Mouse (Mus musculus): ENCODE data around the gene Atat1.
A peak's percentile ranks its signal among the peaks of the same experiment; 100 is the strongest.
"Not testable (repeated sequence)": the region's sequence is repeated elsewhere in the genome, so short reads cannot be mapped to it uniquely, and the experiment has no call there.

Gene Atat1

DNA sequence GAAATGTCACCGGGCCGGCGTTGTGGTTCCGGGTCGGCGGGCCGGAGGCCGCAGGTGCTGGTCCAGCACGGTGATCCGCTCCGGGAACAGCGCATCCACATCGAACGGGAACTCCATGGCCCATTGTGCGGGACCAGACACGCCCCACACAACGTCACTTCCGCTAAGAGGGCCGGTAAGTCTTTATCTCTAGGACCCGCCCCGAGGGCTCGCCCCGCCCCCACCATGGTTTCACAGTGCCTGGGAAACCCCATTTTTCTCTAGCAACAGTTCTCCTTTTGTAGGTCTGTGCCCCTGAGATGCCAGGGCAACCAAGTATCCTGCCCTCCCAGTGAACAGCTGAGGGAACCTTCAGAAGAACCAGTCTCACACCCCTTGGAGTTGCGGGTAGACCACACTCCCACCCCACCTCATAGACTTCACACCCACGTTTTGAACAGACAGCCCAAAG is at the start of gene Atat1:
Atat1 (minus strand) TSS at position 157 of the 451 bp plus-strand sequence.
- peak; percentile 97 for DNase-seq (ENCODE audit: extremely low spot score, low spot score)

DNA sequence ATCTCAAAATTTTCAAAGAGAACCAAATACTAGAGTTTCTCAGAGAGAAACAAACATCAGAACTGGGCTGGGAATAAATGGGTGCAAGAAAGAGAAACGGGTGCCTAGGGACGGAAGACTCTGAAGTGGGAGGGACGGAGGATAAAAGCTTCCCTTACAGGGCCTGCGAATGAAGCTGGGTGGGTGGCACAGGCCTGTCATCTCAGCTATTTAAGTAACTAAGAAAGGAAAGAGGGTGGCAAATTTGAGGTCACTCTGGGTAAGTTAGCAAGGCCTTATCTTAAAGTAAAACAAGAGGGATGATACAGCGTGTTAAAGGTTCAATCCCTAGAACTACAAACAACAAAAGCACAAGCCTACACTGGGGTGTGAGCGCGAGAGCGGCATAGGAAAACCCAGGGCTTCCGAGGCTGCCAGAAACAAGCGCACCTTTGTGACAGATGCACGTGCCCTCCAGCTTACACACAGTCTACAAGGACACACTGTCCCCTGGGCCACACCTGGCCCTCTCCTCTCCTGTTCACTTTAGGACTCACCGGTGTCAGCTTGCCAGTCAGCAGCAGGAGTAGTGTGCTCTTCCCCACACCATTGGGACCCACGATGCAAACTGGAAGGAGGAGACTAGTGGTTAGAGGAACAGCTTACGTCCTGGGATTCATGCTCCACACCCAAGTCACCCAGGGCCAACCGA is 48.8 kb upstream of the Atat1 start:
- no peak for DNase-seq (ENCODE audit: extremely low spot score, low spot score)

DNA sequence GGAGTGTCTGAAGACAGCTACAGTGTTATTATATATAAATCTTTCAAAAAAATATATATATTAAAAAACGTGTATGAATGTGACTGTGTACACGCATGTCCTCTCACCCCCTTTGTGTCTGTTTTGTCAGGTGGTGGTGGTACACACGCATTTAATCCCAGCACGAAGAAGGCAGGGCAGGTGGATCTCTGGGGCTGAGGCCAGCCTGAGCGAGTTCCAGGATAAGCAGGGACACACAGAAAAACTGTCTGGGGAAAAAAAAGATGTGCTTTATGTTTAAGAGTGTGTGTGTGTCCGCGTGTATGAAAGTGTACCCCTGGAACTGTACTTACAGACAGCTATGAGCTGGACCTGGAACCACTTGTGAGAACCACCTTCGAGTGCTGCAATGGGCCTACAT is 44.8 kb upstream of the Atat1 start:
- no peak for DNase-seq (ENCODE audit: extremely low spot score, low spot score)

DNA sequence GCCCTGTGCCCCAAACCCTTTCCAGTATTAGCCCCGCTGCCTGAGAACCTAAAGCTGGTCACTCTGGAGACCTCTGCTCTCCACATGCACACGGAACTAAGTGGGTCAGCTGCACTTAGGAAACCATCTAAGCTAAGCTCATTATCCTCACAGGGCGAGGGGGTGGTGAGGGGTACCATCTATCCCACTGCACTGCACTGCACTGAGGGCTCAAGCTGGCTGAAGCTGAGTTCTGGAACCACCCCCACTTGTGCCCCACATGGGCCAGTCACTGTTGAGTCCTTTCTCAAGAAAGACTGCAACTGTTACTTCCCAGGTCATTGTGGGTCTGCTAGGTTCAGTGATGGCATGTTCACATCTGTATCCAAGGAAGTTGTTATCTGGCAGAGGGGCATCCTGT is 42.7 kb upstream of the Atat1 start:
- DNase-seq (ENCODE audit: extremely low spot score, low spot score) = not testable (repeated sequence)

DNA sequence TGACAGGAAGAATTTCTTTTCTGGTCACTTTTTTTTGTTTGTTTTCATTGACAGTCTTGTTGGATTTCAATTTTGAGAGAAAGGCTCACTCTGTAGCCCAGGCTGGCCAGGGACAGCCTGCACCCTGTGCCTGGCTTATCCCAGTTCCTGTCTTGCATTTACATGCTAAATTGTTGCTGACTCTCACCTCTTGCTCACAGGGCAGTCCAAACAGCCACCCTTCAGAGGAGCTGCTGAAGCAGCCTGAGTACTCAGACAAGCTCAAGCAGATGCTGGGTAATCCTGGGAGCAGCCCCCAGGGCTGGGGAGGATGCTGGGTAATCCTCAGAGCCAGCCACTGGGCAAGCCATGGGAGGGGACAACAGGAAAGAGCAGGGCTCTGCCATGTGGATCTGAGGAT is 41.1 kb upstream of the Atat1 start:
- DNase-seq (ENCODE audit: extremely low spot score, low spot score) = not testable (repeated sequence)

DNA sequence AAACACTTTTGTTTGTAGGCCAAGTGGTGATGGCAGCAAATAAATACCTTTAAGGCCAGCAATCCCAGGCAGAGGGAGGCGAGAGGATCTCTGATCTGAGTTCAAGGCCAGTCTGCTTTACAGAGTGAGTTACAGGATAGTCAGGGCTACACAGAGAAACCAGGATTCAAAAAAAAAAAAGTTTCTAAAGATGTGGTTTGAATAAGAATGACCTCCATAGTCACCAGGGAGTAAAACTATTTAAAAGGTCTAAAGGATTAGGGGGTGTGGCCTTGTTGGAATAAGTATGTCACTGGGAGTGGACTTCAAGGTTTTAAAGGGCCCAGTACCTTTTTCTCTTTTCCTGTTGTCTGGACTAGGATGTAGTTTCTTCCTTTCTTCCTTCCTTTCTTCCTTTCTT is 30.1 kb upstream of the Atat1 start:
- DNase-seq (ENCODE audit: extremely low spot score, low spot score) = no peak

DNA sequence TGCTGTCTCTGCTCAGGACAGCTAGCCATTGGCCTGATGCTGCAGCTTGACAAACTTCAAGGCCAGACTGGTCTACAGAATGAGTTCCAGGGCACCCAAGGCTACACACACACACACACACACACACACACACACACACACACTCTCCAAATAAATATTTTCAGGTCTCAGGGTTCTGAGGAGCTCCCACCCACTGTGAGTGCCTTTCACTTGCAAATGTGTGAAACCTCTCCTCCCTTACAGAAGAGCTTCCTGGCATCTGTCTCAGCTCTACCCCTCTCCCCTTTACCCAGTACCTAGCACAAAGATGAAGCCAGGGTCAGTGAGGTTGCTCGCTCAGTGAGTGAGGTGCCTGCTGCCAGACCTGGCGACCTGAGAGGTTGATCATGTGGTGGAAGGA is 29.2 kb upstream of the Atat1 start:
- DNase-seq (ENCODE audit: extremely low spot score, low spot score) = no peak

DNA sequence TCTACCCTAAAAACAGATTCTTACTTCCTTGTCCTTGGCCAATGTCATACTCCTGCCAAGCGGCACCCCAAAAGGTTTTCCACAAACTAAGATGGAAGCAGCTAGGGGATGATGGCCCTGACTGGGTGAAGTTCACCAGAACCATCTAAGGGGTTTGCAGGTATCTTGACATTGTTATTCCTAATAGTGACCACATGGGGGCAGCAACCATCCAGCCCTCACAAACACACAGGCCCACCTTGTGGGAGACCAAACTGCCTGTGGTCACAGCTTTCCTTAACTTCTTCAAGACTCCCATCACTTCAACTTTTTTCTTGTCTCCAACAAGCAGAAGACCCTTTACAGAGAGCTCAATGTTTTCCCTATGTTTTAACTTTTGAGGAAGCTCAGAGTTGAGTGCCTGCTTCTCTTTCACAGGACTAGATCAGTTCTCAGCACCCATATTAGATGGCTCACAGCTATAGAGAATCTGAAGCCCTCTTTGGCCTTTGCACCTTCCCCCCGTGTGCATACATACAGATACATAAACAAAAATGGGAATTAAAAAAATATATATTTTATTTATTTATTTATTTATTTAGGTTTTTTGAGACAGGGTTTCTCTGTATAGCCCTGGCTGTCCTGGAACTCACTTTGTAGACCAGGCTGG is 27.9 kb upstream of the Atat1 start:
- peak; percentile 42 for DNase-seq (ENCODE audit: extremely low spot score, low spot score)

DNA sequence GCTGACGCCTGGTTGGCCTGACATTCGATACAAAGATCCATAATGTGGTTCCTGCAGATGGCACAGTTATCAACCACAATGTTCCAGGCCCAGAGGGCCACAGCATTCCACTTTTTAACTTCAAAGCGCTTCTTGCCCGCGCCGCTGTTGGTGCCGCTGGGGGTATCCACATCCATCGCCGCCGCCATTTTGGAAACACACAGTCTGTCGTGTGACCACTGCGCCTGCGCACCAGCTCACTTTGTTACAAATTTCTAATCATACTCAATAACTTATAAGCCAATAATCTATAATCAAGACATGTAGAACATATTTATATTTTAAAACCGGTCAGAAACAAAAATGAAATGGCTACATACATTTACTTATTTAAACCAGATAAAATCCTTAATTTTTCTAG is 25.9 kb upstream of the Atat1 start:
- DNase-seq (ENCODE audit: extremely low spot score, low spot score) = not testable (repeated sequence)

DNA sequence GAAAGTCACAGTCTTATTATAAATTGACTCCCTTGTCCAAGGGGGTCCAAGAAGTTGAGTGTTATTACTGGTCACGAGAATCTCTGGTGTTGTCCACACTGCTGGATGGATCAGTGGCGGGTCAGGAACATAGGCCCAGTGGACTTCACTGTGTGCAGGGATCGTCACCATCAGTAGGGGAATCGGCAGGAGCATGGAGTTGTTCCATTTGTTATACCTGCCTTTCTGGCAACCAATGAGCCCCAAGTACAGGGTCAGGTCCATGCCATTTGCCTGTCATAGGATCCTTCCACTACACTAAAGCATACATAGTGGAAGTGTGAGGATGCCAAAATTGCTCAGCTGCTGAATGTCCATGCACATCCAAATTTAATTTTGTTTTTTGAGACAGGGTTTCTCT is 22.7 kb upstream of the Atat1 start:
- no peak for DNase-seq (ENCODE audit: extremely low spot score, low spot score)

DNA sequence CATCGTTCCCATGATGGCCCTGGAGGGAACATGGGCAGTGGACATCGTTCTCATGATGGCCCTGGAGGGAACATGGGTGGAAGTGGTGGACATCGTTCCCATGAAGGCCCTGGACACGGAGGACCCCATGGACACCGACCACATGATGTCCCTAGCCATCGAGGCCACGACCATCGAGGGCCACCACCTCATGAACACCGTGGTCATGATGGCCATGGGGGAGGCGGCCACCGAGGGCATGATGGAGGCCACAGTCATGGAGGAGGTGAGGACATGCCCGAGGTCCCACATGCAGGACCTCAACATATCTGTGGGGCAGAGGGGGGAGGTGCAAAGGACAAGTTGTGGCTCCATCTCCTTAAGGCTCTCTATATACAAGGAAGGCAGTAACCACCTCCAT is 20.8 kb upstream of the Atat1 start:
- DNase-seq (ENCODE audit: extremely low spot score, low spot score) = no peak

DNA sequence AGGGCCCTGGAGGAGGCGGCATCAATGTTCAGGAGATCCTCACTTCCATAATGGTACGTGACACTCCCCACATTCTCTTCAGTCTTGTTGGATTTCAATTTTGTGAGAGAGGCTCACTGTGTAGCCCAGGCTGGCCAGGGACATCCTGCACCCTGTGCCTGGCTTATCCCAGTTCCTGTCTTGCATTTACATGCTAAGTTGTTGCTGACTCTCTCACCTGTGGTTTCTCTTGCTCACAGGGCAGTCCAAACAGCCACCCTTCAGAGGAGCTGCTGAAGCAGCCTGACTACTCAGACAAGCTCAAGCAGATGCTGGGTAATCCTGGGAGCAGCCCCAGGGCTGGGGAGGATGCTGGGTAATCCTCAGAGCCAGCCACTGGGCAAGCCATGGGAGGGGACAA is 19.7 kb upstream of the Atat1 start:
- DNase-seq (ENCODE audit: extremely low spot score, low spot score) = no peak

DNA sequence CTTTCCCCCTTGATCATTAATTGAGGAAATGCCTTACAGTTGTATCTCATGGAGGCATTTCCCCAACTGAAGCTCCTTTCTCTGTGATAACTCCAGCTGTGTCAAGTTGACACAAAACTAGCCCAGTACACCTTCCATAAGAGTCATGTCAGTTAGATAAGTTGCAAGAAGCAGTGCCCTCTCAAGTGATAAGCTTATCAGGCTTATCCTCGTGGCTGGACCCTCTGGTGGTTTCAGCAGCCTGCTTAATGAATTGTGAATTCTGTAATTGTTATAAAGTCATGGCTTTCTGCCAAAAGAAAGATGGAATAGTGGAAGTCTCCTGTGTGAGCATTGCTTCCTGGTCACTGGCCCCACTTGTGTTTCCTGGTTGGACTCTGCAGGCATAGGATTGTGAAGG is 17.6 kb upstream of the Atat1 start:
- DNase-seq (ENCODE audit: extremely low spot score, low spot score) = no peak

DNA sequence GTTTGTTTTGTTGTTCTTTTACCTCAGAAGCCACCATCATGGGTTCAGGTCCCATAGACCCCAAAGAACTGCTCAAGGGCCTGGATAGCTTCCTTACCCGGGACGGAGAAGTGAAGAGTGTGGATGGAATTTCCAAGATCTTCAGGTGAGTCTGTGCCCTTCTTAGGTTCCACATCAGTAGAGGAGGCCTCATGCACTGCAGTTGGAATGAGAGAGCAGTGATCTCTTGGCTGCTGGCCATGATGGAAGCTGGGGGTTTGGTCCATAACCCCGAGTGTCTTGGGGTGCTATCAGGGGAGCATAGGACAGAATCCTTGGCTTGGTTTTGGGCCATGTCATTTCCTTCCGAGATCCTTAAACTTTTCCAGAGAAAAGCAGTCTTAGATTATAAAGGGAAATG is 13.4 kb upstream of the Atat1 start:
- DNase-seq (ENCODE audit: extremely low spot score, low spot score) = no peak

DNA sequence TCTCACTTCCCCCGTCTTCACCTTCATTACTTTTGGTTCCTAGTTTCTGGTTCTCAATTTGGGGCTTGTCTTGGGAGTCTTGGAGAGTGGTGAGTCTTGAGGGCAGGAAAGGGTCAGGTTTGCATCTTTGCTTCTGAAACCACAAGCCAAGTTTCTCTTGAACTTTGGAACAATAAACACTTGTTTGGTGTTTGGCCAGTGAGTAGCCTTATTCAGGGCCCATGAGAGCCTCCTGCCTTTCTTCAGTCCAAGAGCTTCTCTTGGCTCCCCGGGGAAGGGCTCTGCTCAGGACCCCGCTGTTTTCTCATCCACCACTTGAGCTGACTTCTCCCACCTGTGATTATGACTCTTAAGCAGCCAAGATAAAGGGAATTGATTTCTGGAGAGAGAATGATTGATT is 12.7 kb upstream of the Atat1 start:
- DNase-seq (ENCODE audit: extremely low spot score, low spot score) = no peak

DNA sequence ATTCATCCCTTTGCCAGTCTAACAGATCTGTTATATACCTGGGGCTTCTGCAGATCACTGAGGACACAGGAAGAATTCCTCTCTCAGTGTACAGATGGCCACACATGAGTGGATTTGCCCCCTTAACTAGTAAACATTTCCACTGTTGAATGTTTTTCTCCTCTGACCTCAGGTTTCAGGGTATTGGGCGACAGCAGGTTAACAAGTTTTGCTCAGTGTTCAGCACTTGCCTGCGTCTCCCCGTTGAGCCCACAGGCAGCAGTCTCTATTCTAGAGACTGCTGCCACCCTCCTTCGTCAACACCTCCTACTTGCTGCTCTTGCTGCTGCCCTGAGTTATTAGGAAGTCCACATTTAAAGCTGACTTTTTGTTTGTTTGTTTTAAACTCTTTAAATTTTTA is 11.8 kb upstream of the Atat1 start:
- DNase-seq (ENCODE audit: extremely low spot score, low spot score) = no peak

DNA sequence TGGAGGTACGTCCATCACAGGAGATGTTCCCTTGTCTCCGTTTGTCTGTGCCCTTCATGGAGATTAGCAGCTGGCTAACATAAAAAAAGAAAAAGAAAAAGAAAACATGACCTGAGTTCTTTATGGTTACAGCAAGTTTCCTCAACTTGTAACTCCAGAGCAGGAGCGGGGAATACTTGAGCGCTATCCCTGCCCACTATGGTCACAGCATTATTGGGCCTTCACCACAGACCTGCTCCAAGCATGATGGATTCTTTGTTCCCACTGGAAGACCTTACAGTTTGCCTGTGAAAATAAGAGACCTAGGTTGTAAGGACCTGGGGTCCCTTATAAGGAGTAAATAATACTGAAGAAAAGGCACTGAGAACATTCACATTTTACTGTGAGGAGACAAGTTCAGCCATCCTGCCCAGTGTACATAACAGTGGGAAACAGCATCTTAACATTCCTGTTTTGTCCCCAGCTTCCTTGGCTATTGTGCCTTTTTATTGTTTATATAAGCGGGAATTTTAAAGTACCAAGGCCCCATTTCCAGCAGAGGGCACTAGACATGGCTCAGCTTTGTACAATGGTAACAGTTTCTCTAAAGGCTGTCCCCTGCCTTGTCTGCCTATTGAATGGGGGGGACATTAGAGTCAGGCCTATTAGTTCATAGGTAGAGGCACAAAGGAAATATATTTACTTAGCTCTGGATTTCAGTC is 11.1 kb upstream of the Atat1 start:
- no peak for DNase-seq (ENCODE audit: extremely low spot score, low spot score)

DNA sequence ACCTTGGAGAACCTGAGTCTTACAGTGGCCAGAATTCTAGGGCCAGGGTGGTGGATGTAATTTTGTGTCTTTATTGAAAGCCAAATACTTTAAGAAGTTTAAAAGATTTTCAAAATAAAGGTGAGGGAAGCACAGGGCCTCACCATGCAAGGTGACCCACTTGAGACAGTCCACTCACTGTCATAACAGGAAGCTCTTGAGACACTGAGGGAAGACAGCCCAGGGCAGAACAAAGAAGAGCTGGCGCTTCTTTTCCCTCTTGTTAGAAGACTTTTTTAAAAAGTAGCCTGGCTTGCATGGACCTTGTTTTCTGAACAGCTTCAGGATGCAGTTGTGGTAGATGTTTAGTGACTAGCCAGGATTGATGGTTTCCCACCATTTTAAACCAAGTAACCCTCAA is 10.5 kb upstream of the Atat1 start:
- no peak for DNase-seq (ENCODE audit: extremely low spot score, low spot score)

DNA sequence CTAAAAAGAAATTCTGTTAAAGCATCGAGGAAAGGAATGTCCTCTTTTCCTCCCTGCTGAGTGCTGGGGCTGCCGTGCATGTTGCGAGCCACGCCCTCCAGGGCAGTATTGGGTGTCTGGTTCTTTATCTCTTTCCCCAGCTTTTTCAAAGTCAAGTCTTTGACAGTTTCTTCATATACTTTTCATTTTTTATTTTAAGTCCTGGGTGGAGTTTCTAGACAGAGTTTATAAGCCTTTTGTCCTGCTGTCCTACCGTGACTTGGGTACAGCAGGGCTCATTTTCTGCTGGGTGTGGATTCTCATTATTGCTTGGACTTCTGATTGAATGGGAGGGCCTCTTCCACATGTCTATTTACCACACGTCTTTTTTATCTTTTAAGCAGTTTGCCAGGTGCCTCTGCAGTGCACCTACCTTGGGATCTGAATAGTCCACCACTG is 10.0 kb upstream of the Atat1 start:
- no peak for DNase-seq (ENCODE audit: extremely low spot score, low spot score)

DNA sequence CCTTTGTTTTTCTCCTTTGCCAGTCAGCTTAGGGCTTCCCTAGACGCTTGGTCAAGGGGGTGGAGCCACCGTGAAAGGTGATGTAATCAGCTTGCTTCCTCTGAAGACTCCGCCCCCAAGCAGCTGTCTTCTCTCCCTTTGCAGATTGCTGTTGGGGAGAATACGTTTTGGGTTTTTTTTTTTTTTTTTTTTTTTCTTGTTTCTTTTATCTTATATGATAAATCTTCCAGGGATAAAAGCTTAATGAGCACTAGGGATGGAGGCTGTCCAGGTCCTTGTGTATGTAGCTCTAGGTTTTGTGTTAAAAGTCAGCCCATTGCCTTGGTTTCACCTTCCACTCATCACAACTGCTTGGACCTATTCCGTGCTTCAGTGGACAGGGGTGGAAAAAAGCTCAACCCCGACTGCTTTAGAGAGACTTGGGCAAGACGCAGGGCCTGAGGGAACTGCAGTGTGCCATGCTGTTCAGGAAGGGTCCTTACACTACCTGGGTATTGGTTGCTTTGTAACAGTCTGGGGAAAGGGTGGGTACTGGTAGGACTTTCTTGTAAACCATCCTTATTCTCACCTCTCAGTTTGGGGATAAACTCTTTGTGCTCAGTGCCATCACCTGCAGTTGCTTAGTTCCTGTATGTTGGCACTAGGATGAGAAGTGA is 9.3 kb upstream of the Atat1 start:
- DNase-seq (ENCODE audit: extremely low spot score, low spot score) = peak; percentile 87

DNA sequence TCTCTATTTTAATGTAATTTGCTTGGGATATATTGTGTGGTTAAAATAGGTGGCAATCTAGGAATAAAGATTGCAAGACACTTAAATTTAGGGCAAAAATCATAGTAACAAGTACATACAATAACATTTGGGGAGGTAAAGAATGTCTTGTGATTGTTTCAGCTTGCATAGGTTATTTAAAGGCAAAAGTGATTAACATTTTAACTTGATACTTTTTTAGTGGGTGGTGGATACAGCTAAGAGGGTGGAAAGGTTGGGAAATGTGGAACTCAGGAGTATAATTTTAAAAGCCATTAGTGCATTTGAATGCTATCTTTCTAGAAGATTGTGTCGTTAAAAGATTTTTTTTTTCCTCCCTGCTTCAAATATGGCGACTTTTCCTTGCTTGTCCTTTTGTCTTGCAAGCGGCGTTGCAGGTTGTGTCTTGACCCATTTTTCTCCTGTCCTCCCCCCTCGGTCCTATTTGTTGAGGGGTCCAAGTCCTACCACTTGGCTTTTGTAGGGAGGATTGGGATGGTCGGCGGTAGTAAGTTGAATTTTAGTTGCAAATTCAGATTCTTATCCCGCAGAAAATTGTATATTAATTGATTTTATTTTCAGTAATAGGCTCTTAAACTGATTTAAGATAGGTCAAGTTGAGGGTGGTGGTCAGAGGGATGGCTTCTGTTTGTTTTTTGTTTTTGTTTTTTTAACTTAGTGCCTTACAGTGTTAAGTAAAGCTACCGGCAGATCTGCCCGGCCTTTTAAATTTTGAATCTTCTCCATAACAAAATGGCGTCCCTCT is 8.6 kb upstream of the Atat1 start:
- DNase-seq (ENCODE audit: extremely low spot score, low spot score) = peak; percentile 63
